Mouse (Mus musculus): ENCODE measurements around the gene Smok3a. TPM values are rescaled to one million over a fixed set of nuclear protein-coding genes. Genes with fewer than 3 reads are reported as not detected.
"Not testable (repeated sequence)": the region's sequence is repeated elsewhere in the genome, so short reads cannot be mapped to it uniquely, and the experiment has no call there.

Gene Smok3a
- polyA plus RNA-seq, 1 experiment = 0.02 TPM

DNA sequence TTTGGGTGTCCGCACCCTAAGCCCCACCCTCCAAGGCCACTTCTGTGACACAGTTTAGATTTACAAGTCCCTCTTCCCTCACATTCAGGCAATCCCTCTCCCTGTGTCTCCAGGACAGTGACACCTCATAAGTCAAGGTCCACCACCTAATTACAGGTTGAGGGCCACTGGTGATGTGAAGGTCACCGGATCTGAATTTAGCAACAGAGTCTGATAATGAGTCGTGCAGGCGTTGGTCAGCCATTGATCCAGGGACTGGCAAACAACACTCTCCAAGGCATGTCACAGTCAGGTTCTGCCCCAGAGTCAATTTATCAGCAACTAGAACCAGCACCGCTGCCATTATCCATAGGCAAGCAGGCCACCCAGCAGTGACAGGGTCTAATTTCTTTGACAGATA lies 8.7 kb upstream of the Smok3a start:
- H3K9me3 ChIP-seq (ENCODE audit: control insufficient read depth, low read length) = no peaks in the 10 kb centered on the region; the same call in 1 of the 2 replicates
- no peak overlapping the region for H3K4me3 ChIP-seq (replicated peaks)
- no peaks in the 10 kb centered on the region for H3K27me3 ChIP-seq (ENCODE audit: control insufficient read depth)
- TF ChIP-seq GATA1 (IDR thresholded peaks at IDR 0.05; ENCODE audit: low read length) (no peak), TAL1 (IDR thresholded peaks at IDR 0.05; ENCODE audit: low read length) (no peak)
- no peaks in the 10 kb centered on the region for H3K36me3 ChIP-seq (ENCODE audit: control insufficient read depth)
- no peaks in the 10 kb centered on the region for H3K4me1 ChIP-seq (ENCODE audit: control insufficient read depth)

DNA sequence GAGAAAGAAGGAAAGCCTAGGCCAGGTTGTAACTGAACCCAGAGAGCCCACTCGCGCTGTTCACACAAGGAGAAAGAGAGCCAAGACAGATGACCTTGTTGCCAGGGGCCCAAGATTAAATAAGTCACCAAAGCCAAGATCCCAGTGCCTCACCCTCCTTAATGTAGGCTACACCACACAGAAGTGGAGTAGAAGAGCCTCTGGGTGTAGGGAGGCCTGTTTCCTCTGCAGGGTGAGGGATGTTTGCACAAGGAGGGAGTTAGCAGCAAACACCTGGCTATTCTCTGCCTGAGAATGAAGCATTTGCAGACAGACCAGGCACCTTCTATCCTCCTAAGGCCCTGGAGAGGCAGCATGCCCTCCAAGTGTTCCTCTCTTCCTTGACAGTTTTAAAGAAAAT lies 4.5 kb upstream of the Smok3a start:
- no peaks in the 10 kb centered on the region for H3K27me3 ChIP-seq (ENCODE audit: control insufficient read depth)
- TF ChIP-seq TAL1 (IDR thresholded peaks at IDR 0.05; ENCODE audit: low read length) (no peak), GATA1 (IDR thresholded peaks at IDR 0.05; ENCODE audit: low read length) (no peak)
- H3K4me1 ChIP-seq (ENCODE audit: control insufficient read depth) = no peaks in the 10 kb centered on the region
- H3K36me3 ChIP-seq (ENCODE audit: control insufficient read depth) = no peaks in the 10 kb centered on the region
- H3K4me3 ChIP-seq (replicated peaks) = no peak overlapping the region
- H3K9me3 ChIP-seq (ENCODE audit: control insufficient read depth, low read length) = no peaks in the 10 kb centered on the region

DNA sequence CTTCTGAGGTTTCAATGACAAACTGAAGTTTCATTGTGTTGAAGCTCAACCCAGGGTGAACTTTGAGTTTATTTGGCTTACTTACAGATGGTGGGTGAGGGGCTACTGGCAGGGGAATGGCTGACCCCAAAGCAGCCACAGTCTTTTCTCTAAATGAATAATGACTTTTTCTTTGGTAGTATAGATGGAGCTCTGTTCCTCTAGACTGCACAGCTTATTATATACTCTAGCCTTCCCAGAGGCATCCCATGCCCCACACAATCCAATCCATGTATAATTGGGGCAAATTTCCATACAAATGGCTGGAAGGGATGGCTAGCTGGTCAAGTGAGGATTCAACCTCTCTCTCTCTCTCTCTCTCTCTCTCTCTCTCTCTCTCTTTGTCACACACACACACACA lies 4.1 kb upstream of the Smok3a start:
- H3K27me3 ChIP-seq (ENCODE audit: control insufficient read depth) = no peaks in the 10 kb centered on the region
- H3K36me3 ChIP-seq (ENCODE audit: control insufficient read depth) = no peaks in the 10 kb centered on the region

DNA sequence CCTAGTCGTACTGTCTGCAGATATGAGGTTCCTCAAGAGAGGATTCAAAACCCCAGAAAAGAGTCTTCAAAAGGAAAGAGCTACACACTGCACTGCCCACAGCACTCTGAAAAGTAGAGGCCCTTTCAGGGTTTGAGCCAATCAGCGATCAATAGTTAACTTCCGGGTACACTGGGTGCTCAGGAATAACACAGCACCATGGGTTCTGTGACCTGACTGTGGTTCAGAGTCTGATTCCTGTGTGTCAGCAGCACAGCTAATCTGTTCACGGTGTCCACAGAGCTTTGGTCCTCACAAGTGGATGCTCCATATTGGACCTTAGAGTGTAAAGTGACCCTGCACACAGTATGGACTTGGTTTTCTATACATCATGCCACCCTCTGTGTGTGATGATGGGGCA lies 1.5 kb upstream of the Smok3a start:
- H3K9me3 ChIP-seq (ENCODE audit: control insufficient read depth, low read length); H3K36me3 ChIP-seq (ENCODE audit: control insufficient read depth); H3K27me3 ChIP-seq (ENCODE audit: control insufficient read depth); H3K4me3 ChIP-seq (replicated peaks); H3K4me1 ChIP-seq (ENCODE audit: control insufficient read depth): not testable (repeated sequence)

More for the DNA sequence above, 4.1 kb upstream of the Smok3a start:
- no peak overlapping the region for H3K4me3 ChIP-seq (replicated peaks)
- no peaks in the 10 kb centered on the region for H3K9me3 ChIP-seq (ENCODE audit: control insufficient read depth, low read length)
- no peaks in the 10 kb centered on the region for H3K4me1 ChIP-seq (ENCODE audit: control insufficient read depth)
- no peak for TF ChIP-seq TAL1 (IDR thresholded peaks at IDR 0.05; ENCODE audit: low read length)
- no peak for TF ChIP-seq GATA1 (IDR thresholded peaks at IDR 0.05; ENCODE audit: low read length)

GRCm38 (mm10) chr5:138052894-138053293 lies 31.8 kb downstream of the Smok3a start, which contains the start of gene Smok3c:
Gene Smok3c, plus strand, starts transcription at chr5:138053194.
- H3K4me3 ChIP-seq (replicated peaks); H3K36me3 ChIP-seq (ENCODE audit: control insufficient read depth); H3K9me3 ChIP-seq (ENCODE audit: control insufficient read depth, low read length); H3K4me1 ChIP-seq (ENCODE audit: control insufficient read depth); H3K27me3 ChIP-seq (ENCODE audit: control insufficient read depth): not testable (repeated sequence)

GRCm38 (mm10) chr5:138073803-138074202 lies 52.7 kb downstream of the Smok3a start:
- H3K9me3 ChIP-seq (ENCODE audit: control insufficient read depth, low read length) = 0 out of 2 replicates have a peak, but pooled peaks cover 2% of the 10 kb centered on the region

GRCm38 (mm10) chr5:138075684-138076083 lies 54.6 kb downstream of the Smok3a start:
- H3K4me1 ChIP-seq (ENCODE audit: control insufficient read depth) = no peaks in the 10 kb centered on the region
- no peak overlapping the region for H3K4me3 ChIP-seq (replicated peaks)
- no peaks in the 10 kb centered on the region for H3K36me3 ChIP-seq (ENCODE audit: control insufficient read depth)
- TF ChIP-seq TAL1 (IDR thresholded peaks at IDR 0.05; ENCODE audit: low read length) (no peak), GATA1 (IDR thresholded peaks at IDR 0.05; ENCODE audit: low read length) (no peak)
- H3K27me3 ChIP-seq (ENCODE audit: control insufficient read depth) = no peaks in the 10 kb centered on the region
- H3K9me3 ChIP-seq (ENCODE audit: control insufficient read depth, low read length) = 0 out of 2 replicates have a peak, but pooled peaks cover 2% of the 10 kb centered on the region

More at GRCm38 (mm10) chr5:138073803-138074202, 52.7 kb downstream of the Smok3a start:
- no peaks in the 10 kb centered on the region for H3K36me3 ChIP-seq (ENCODE audit: control insufficient read depth)
- TF ChIP-seq GATA1 (IDR thresholded peaks at IDR 0.05; ENCODE audit: low read length) (no peak), TAL1 (IDR thresholded peaks at IDR 0.05; ENCODE audit: low read length) (no peak)
- no peaks in the 10 kb centered on the region for H3K27me3 ChIP-seq (ENCODE audit: control insufficient read depth)
- H3K4me3 ChIP-seq (replicated peaks) = no peak overlapping the region
- H3K4me1 ChIP-seq (ENCODE audit: control insufficient read depth) = no peaks in the 10 kb centered on the region

DNA sequence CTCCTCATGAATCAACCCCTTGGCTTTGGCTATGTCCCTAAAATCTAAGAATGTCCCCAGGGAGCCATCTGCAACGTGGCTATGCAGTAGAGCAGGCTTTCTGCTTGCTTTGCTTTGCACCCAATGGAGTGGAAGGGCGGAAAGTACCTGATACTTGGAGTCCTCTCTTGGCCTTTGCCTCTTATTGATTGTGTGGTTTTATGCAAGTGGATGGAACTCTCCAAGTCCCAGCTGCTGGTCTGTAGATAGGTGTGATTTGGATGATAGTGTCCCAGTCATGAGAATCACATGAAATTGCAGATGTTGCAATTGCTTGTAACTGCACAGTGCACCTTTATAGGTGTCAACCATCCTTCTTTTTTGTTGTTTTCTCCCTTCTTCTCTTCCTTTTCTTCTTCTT lies 55.1 kb downstream of the Smok3a start:
- H3K4me1 ChIP-seq (ENCODE audit: control insufficient read depth) = no peaks in the 10 kb centered on the region
- no peaks in the 10 kb centered on the region for H3K27me3 ChIP-seq (ENCODE audit: control insufficient read depth)
- no peaks in the 10 kb centered on the region for H3K36me3 ChIP-seq (ENCODE audit: control insufficient read depth)
- H3K9me3 ChIP-seq (ENCODE audit: control insufficient read depth, low read length) = 0 out of 2 replicates have a peak, but pooled peaks cover 2% of the 10 kb centered on the region
- TF ChIP-seq TAL1 (IDR thresholded peaks at IDR 0.05; ENCODE audit: low read length) = no peak
- TF ChIP-seq GATA1 (IDR thresholded peaks at IDR 0.05; ENCODE audit: low read length) = no peak
- H3K4me3 ChIP-seq (replicated peaks) = no peak overlapping the region

DNA sequence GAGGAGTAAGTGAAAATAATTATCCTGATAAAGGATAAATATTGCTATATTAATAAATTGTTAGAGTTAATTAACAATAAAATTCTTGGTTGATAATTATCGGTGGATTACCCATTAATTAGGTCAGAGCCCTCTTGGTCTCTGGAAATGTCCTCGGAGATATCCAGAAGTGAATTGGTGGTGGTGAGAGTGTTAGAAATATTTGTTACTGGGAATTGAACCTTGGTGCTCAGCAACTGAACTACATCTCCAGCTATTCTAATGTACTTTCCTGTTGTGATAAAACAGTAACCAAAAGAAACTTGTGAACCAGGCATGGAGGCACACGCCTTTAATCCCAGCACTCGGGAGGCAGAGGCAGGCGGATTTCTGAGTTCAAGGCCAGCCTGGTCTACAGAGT lies 59.4 kb downstream of the Smok3a start:
- TF ChIP-seq GATA1 (IDR thresholded peaks at IDR 0.05; ENCODE audit: low read length) (no peak), TAL1 (IDR thresholded peaks at IDR 0.05; ENCODE audit: low read length) (no peak)
- Histone ChIP-seq H3K9me3 (ENCODE audit: control insufficient read depth, low read length) (0 out of 2 replicates have a peak, but pooled peaks cover 2% of the 10 kb centered on the region), H3K4me1 (ENCODE audit: control insufficient read depth) (peaks cover 5% of the 10 kb centered on the region), H3K36me3 (ENCODE audit: control insufficient read depth) (no peaks in the 10 kb centered on the region), H3K27me3 (ENCODE audit: control insufficient read depth) (no peaks in the 10 kb centered on the region), H3K4me3 (replicated peaks) (no peak overlapping the region)

GRCm38 (mm10) chr5:138081446-138081845 lies 60.4 kb downstream of the Smok3a start:
- H3K9me3 ChIP-seq (ENCODE audit: control insufficient read depth, low read length) = 0 out of 2 replicates have a peak, but pooled peaks cover 2% of the 10 kb centered on the region
- no peak overlapping the region for H3K4me3 ChIP-seq (replicated peaks)
- H3K36me3 ChIP-seq (ENCODE audit: control insufficient read depth) = no peaks in the 10 kb centered on the region
- H3K27me3 ChIP-seq (ENCODE audit: control insufficient read depth) = no peaks in the 10 kb centered on the region
- TF ChIP-seq TAL1 (IDR thresholded peaks at IDR 0.05; ENCODE audit: low read length) (no peak), GATA1 (IDR thresholded peaks at IDR 0.05; ENCODE audit: low read length) (no peak)
- H3K4me1 ChIP-seq (ENCODE audit: control insufficient read depth) = peaks cover 11% of the 10 kb centered on the region
